Mouse (Mus musculus) liver, postnatal 0 days (tissue): ENCODE results near the gene Hhat. TPM values are rescaled to one million over a fixed set of nuclear protein-coding genes. Genes with fewer than 3 reads are reported as not detected.

Experiments used
- ATAC-seq: fragments of 200-750 bp; cut with Nextera tagmentation; 2 replicates; pipeline ENCODE4 v1.8.0; 2017; ENCODE audit warnings: mild to moderate bottlenecking, moderate library complexity
- DNase-seq: peaks from one replicate; pipeline ENCODE4 v3.0.0-alpha.2; 2016
- H3K27ac ChIP-seq: fragments of 300-500 bp; sonication (generic); 2 replicates; pipeline ENCODE4 v1.5.1; 2014; ENCODE audit warnings: antibody characterized with exemption, moderate library complexity, mild to moderate bottlenecking, low read depth
- H3K27me3 ChIP-seq: fragments of 300-500 bp; sonication (generic); 2 replicates; pipeline ENCODE4 v1.6.1; 2014; ENCODE audit warnings: low read length, control low read depth, mixed read lengths; ENCODE audit not compliant: insufficient read depth
- H3K36me3 ChIP-seq: fragments of 300-500 bp; sonication (generic); replicated peaks from 2 replicates; pipeline ENCODE4 v1.6.1; 2014; ENCODE audit warnings: mild to moderate bottlenecking, control low read depth, low read length, moderate library complexity, mixed read lengths; ENCODE audit not compliant: insufficient read depth
- H3K4me1 ChIP-seq: fragments of 300-500 bp; sonication (generic); 2 replicates; pipeline ENCODE4 v1.6.1; 2014; ENCODE audit warnings: antibody characterized with exemption, mild to moderate bottlenecking, control low read depth; ENCODE audit not compliant: insufficient read depth
- H3K4me2 ChIP-seq: fragments of 300-500 bp; sonication (generic); 2 replicates; pipeline ENCODE4 v1.6.1; 2014; ENCODE audit warnings: low read depth, mild to moderate bottlenecking, low read length, moderate library complexity, mixed read lengths
- H3K4me3 ChIP-seq: fragments of 300-500 bp; sonication (generic); 2 replicates; pipeline ENCODE4 v1.5.1; 2014; ENCODE audit warnings: low read depth, low read length
- H3K9ac ChIP-seq: fragments of 300-500 bp; sonication (generic); replicated peaks from 2 replicates; pipeline ENCODE4 v1.6.1; 2014; ENCODE audit warnings: mild to moderate bottlenecking, moderate library complexity
- H3K9me3 ChIP-seq: fragments of 300-500 bp; sonication (generic); 2 replicates; pipeline ENCODE4 v1.6.1; 2016; ENCODE audit warnings: mild to moderate bottlenecking, control low read depth, low read length, mixed read lengths
- CTCF ChIP-seq: sonication (generic); IDR thresholded peaks from 2 replicates; pipeline ENCODE4 v1.5.1; 2016; ENCODE audit warnings: antibody characterized with exemption, low read depth
- EP300 ChIP-seq: IDR thresholded peaks from 2 replicates; pipeline ENCODE4 v1.6.1; 2016; ENCODE audit warnings: antibody characterized with exemption, low read depth, mild to moderate bottlenecking
- WGBS: fragments of 180-500 bp; shearing (Covaris S2); extraction: QIAGEN DNeasy Blood & Tissue Kit; methylation state at CpG from one replicate; pipeline ENCODE4 v1.1.7; 2014; ENCODE audit not compliant: insufficient replicate concordance; 5-methylcytosine and 5-hydroxymethylcytosine counted together
- polyA plus RNA-seq: library from polyadenylated mRNA; unstranded; fragments of >200 nt; fragmentation: Nextera tagmentation; extraction: Ambion mirVana; gene quantifications from 2 replicates; pipeline ENCODE4 v1.2.1, GENCODE M21; 2015

Hhat gene
- polyA plus RNA-seq, 1 experiment from 2014 or later, result 1.1 TPM

DNA sequence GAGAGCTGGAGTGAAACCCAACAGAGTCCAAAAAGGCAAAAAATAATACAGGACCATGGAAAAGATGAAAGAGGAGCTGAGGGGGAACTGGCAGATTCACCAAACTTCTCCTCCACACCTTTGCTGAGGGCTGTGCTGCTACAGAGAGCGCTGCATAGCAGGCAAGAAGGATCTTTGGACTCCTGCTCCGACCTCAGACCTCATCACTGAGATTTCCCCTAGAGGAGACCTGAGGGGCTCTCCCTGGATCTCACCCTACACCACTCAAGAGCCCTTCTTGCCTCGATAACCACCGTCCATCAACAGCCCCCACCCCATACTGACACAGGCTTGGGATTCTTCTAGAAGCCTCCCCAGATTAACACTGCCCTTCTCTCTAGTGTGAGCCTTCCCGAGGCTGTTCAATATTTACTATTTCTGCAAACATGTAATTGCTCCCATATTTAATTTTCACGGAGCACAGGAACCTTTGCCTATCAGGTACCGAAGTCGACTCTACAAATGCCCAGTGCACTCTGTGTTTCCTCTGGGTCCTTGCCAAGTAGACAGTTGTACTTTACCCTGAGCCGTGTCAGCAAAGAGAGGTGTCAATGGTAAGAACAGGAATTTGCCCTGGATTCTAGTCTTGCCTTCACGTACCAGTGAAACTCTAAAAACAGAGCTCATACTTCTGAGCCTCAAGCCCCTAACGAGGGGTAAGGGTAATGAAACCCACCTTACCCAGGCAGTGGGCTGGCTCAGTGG is 158.9 kb downstream of the Hhat start:
- peak overlapping the region; percentile 17; the same call in 1 of the 2 replicates for H3K27ac ChIP-seq
- WGBS, result 56% methylated on average over 11 of the region's 11 CpGs

DNA sequence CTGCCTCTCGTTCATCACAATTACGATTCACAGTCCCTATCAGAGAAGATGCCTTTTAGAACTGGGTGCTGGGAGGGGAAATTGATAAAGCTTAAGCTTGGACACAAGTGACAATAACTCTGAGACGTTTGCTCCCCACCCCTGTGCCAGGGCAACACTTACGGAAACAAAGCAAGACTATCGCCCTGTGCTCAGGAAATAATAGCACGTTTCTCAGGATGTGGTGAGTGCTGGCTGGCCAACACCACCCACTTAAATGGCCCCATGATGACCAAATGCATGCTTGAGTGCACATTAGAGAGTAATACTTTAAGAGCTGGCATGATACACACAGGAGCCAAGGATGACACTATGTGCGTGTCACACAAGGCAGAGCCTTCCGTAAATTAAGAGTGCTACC is 164.1 kb downstream of the Hhat start:
- DNase-seq (no peak), ATAC-seq (no peak)
- H3K4me1 ChIP-seq, result no peaks in the 10 kb centered on the region
- H3K4me2 ChIP-seq, result no peak overlapping the region
- H3K27ac ChIP-seq, result no peak overlapping the region
- 46% methylated on average over 8 of the region's 8 CpGs for WGBS
- no peak overlapping the region for H3K9ac ChIP-seq
- no peaks in the 10 kb centered on the region for H3K36me3 ChIP-seq
- H3K9me3 ChIP-seq, result no peaks in the 10 kb centered on the region
- no peak for TF ChIP-seq EP300
- TF ChIP-seq CTCF, result no peak
- no peaks in the 10 kb centered on the region for H3K27me3 ChIP-seq
- H3K4me3 ChIP-seq, result no peak overlapping the region

More for the DNA sequence above, 158.9 kb downstream of the Hhat start:
- no peak overlapping the region for H3K9ac ChIP-seq
- no peaks in the 10 kb centered on the region for H3K36me3 ChIP-seq
- no peak for TF ChIP-seq CTCF
- TF ChIP-seq EP300, result no peak
- DNase-seq (peak; percentile 52), ATAC-seq (peak; percentile 72)
- no peaks in the 10 kb centered on the region for H3K9me3 ChIP-seq
- no peaks in the 10 kb centered on the region for H3K27me3 ChIP-seq
- no peak overlapping the region for H3K4me3 ChIP-seq
- H3K4me2 ChIP-seq, result no peak overlapping the region
- H3K4me1 ChIP-seq, result no peaks in the 10 kb centered on the region

DNA sequence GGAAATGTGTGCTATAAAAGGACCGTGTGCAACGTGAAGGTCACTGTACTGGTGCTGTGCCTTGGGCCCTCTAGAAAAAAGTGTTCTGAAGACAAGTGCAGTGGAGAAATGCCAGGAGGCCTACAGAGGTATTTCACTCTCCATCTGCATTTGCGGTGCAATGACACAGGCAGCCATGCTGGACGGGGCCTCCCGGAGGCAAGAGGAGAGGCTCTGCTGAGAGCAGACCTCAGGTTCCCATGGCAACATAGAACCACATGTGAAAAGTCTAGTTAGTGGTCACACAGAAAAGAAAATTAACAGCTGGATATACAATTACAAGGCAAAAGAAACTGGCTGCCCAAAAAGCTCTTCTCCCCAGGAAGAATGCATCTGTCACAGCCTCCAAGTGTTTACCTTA is 166.6 kb downstream of the Hhat start:
- Histone ChIP-seq H3K4me2 (no peak overlapping the region), H3K4me3 (no peak overlapping the region), H3K27me3 (no peaks in the 10 kb centered on the region), H3K4me1 (no peaks in the 10 kb centered on the region), H3K9ac (no peak overlapping the region), H3K36me3 (no peaks in the 10 kb centered on the region), H3K27ac (no peak overlapping the region), H3K9me3 (no peaks in the 10 kb centered on the region)
- DNase-seq, result no peak
- no peak for TF ChIP-seq CTCF
- no peak for ATAC-seq
- WGBS, result 71% methylated on average over 5 of the region's 5 CpGs

DNA sequence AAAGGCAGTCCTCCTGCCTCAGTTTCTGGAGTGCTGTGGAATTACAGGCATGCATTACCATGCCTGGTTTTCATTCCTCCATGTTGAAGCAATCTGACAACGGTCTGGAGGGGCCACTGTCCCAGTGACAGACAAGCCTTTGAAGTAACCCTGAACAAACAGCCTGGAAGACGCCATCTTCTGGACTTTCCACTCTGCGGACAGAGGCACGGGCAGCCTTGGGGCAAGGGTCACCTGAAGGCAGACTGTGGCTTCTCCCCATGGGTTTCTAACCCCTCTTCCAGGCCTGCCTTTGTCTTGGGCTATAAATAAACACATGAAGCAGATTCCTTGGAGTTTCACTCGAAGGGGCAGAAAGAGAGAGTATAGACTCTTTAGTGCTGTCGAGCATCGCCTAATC is 167.5 kb downstream of the Hhat start:
- no peak for ATAC-seq
- WGBS, result 58% methylated on average over 7 of the region's 7 CpGs

DNA sequence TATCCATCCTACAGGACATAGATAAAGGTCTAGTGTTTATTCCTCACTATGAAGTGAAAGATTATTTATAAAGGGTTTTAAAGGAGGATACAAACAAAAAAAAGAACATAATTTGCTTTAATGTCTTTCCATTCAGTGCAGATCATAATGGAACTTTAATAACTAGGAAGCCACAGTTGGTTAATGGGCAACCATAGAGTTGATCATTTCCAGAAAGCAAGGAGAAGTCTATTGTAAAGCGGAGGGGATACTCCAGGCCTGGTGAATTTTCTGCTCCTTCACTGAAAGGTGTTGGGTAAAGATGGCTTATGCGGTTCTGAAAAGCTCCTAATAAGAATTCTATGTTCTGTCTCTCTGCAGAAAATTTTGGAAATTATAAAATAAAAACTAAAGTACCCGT is 169.8 kb downstream of the Hhat start:
- no peak for DNase-seq
- H3K36me3 ChIP-seq, result no peaks in the 10 kb centered on the region
- no peaks in the 10 kb centered on the region for H3K9me3 ChIP-seq
- H3K27ac ChIP-seq, result no peak overlapping the region
- no peak overlapping the region for H3K4me2 ChIP-seq
- 77% methylated on average over 3 of the region's 3 CpGs for WGBS
- H3K4me1 ChIP-seq, result no peaks in the 10 kb centered on the region
- no peak for ATAC-seq
- no peak for TF ChIP-seq CTCF
- no peak for TF ChIP-seq EP300
- no peak overlapping the region for H3K9ac ChIP-seq
- no peak overlapping the region for H3K4me3 ChIP-seq
- H3K27me3 ChIP-seq, result no peaks in the 10 kb centered on the region

More for the DNA sequence above, 167.5 kb downstream of the Hhat start:
- no peak for DNase-seq
- Histone ChIP-seq H3K4me1 (no peaks in the 10 kb centered on the region), H3K27me3 (no peaks in the 10 kb centered on the region), H3K27ac (no peak overlapping the region), H3K36me3 (no peaks in the 10 kb centered on the region), H3K4me3 (no peak overlapping the region), H3K9ac (no peak overlapping the region), H3K4me2 (no peak overlapping the region), H3K9me3 (no peaks in the 10 kb centered on the region)
- TF ChIP-seq EP300 (no peak), CTCF (no peak)

DNA sequence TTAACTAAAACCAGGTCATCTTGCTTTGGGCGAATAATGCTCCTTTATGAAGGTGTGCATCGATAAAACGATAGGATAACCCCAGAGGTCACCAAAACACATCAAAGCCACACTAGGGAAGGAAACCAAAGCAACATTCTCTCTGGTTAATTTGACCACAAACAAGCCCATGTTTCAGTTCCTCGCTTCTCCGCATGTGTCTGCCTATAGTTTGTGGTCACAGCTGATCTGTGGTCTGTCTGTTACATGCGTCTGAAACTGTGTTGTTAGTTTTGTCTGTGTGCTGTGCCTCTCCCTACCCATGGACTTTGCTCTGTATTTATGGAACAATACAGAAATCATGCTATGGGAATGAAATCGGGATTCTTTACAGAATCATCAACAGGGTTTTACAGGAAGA is 171.3 kb downstream of the Hhat start:
- Histone ChIP-seq H3K36me3 (no peaks in the 10 kb centered on the region), H3K4me1 (no peaks in the 10 kb centered on the region), H3K27ac (no peak overlapping the region), H3K4me3 (no peak overlapping the region), H3K4me2 (no peak overlapping the region), H3K9me3 (no peaks in the 10 kb centered on the region), H3K27me3 (no peaks in the 10 kb centered on the region), H3K9ac (no peak overlapping the region)
- 48% methylated on average over 7 of the region's 7 CpGs for WGBS
- TF ChIP-seq CTCF (no peak), EP300 (no peak)
- no peak for DNase-seq
- no peak for ATAC-seq

DNA sequence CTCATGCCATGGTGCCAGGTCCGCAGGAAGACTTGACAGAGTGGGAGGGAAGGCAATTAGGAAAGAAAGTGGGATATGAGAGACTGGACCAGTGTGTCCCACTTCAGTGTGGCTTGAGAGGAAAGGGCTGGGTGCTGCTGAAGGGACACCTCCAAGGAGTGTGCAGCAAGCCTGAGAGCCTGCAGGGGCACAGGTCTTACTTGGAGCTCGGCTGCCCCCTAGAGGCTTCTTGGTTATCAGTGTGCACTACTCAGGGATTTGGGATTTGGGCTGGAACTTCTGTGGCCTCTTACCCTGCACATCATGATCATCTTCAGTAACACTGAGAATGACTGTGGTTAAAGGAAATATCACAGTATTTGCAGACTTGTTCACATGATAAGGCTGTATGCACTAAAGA is 172.6 kb downstream of the Hhat start:
- DNase-seq (peak; percentile 78), ATAC-seq (0 out of 2 replicates have a peak, but pooled peaks have one; percentile 31)
- H3K4me1 ChIP-seq, result no peaks in the 10 kb centered on the region
- WGBS, result 46% methylated on average over 2 of the region's 2 CpGs
- H3K9ac ChIP-seq, result no peak overlapping the region
- no peak overlapping the region for H3K4me3 ChIP-seq
- H3K27ac ChIP-seq, result no peak overlapping the region
- TF ChIP-seq EP300, result no peak
- TF ChIP-seq CTCF, result peak; percentile 70
- no peak overlapping the region for H3K4me2 ChIP-seq
- no peaks in the 10 kb centered on the region for H3K9me3 ChIP-seq
- H3K27me3 ChIP-seq, result no peaks in the 10 kb centered on the region
- H3K36me3 ChIP-seq, result no peaks in the 10 kb centered on the region
